Mouse (Mus musculus): ENCODE results near the gene Map7d3.

DNA sequence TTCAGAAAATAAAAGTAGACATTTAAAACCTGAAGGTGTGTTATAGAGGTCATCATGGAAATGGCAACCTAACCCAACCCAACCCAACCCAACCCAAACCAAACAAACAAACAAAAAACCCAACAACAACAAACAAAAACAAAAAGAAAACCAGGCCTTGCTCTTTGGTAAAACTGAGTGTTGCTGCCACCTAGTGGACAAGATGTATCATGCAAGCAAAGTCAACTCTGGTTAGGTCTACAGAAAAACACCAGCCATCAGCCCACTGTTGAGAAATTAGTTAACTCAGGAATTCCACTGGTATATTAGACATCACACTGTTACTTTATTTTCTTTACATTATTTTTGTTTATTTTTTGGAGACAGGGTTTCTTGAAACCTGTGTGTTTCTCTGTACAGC lies 17.2 kb upstream of the Map7d3 start:
- TF ChIP-seq CTCF (IDR thresholded peaks at IDR 0.05) (peak; percentile 74), EP300 (IDR thresholded peaks at IDR 0.05) (no peak)

All from lung, postnatal 0 days (tissue).